Mouse (Mus musculus) lung, embryonic 14.5 days (tissue): ENCODE data around the gene Hsd17b1. TPM values are rescaled to one million over a fixed set of nuclear protein-coding genes. Genes with fewer than 3 reads are reported as not detected.

ENCODE experiments used
- ATAC-seq: fragments of 200-750 bp; cut with Nextera tagmentation; 2 replicates; pipeline ENCODE4 v1.8.0; 2017; ENCODE audit warnings: mild to moderate bottlenecking, moderate TSS enrichment, moderate library complexity; ENCODE audit not compliant: insufficient read depth
- DNase-seq: peaks from one replicate; pipeline ENCODE4 v3.0.0-alpha.2; 2015
- H3K27ac ChIP-seq: fragments of 300-500 bp; sonication (generic); 2 replicates; pipeline ENCODE4 v1.5.1; 2014; ENCODE audit warnings: low read depth, mild to moderate bottlenecking, moderate library complexity
- H3K27me3 ChIP-seq: fragments of 300-500 bp; sonication (generic); 2 replicates; pipeline ENCODE4 v1.6.1; 2014; ENCODE audit warnings: low read length, control low read depth; ENCODE audit not compliant: insufficient read depth
- H3K36me3 ChIP-seq: fragments of 300-500 bp; sonication (generic); 2 replicates; pipeline ENCODE4 v1.6.1; 2014; ENCODE audit warnings: control low read depth; ENCODE audit not compliant: insufficient read depth
- H3K4me1 ChIP-seq: fragments of 300-500 bp; sonication (generic); 2 replicates; pipeline ENCODE4 v1.6.1; 2014; ENCODE audit warnings: antibody characterized with exemption, control low read depth; ENCODE audit not compliant: insufficient read depth
- H3K4me2 ChIP-seq: fragments of 300-500 bp; sonication (generic); 2 replicates; pipeline ENCODE4 v1.6.1; 2014; ENCODE audit warnings: mild to moderate bottlenecking
- H3K4me3 ChIP-seq: fragments of 300-500 bp; sonication (generic); 2 replicates; pipeline ENCODE4 v1.5.1; 2014; ENCODE audit warnings: low read depth, low read length
- H3K9ac ChIP-seq: fragments of 300-500 bp; sonication (generic); 2 replicates; pipeline ENCODE4 v1.6.1; 2014
- H3K9me3 ChIP-seq: fragments of 300-500 bp; sonication (generic); 2 replicates; pipeline ENCODE4 v1.6.1; 2016; ENCODE audit warnings: low read depth, low read length, control low read depth
- CTCF ChIP-seq: IDR thresholded peaks from 2 replicates; pipeline ENCODE4 v1.5.1; 2016; ENCODE audit warnings: antibody characterized with exemption, low read depth
- WGBS: fragments of 180-500 bp; shearing (Covaris S2); extraction: QIAGEN DNeasy Blood & Tissue Kit; methylation state at CpG from one replicate; pipeline ENCODE4 v1.1.7; 2014; 5-methylcytosine and 5-hydroxymethylcytosine counted together
- polyA plus RNA-seq: library from polyadenylated mRNA; unstranded; fragments of >200 nt; fragmentation: Nextera tagmentation; extraction: Ambion mirVana; gene quantifications from 2 replicates; pipeline ENCODE4 v1.2.1, GENCODE M21; 2014

Hsd17b1 gene
- polyA plus RNA-seq, 1 experiment from 2014 or later, result not detected

DNA sequence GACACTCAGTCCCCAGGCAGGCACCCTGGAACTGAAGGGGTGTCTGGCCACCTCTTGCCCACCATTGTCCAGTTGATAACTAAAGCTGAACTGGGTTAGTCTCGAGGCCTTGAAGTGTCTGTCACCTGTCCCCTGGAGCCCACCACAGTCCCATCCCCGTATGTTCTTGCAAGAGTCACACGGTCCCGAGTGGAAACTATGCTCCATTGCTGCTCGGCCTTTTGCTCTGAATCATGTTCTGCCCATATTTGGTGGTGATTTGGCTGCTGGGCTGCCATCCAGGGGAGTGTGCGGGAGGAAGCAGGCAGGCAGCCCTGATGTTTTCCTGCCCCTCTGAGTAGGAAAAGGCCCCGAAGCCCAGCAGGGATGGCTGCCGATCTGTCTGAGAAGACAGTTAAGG is 18.1 kb upstream of the Hsd17b1 start:
- Histone ChIP-seq H3K9me3 (no peaks in the 10 kb centered on the region), H3K9ac (0 out of 2 replicates have a peak overlapping the region, but pooled peaks have one; percentile 18), H3K4me2 (no peak overlapping the region), H3K27ac (peak overlapping the region; percentile 91), H3K4me1 (peaks cover 57% of the 10 kb centered on the region), H3K4me3 (no peak overlapping the region), H3K27me3 (no peaks in the 10 kb centered on the region), H3K36me3 (peaks cover 38% of the 10 kb centered on the region)
- 31% methylated on average over 8 of the region's 8 CpGs for WGBS
- no peak for TF ChIP-seq CTCF
- no peak; the same call in 1 of the 2 replicates for ATAC-seq
- peak; percentile 84 for DNase-seq

DNA sequence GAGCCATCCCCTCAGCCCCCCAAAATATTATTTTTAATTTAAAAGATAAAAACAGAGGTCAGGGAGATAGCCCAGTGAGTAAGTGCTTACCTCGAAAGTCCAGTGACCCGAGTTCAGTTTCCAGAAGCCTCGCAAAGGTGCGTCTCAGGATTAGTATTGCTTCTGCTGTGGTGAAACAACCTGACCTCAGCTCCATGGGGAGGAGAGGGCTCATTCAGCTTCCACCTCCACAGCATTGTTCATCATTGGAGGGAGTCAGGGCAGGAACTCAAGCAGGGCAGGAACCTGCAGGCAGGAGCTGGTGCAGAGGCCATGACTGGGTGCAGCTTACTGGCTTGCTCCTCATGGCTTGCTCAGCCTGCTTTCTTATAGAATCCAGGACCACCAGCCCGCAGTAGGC is 17.2 kb upstream of the Hsd17b1 start:
- Histone ChIP-seq H3K9ac (no peak overlapping the region), H3K9me3 (no peaks in the 10 kb centered on the region), H3K4me1 (peaks cover 53% of the 10 kb centered on the region), H3K27ac (no peak overlapping the region), H3K27me3 (no peaks in the 10 kb centered on the region), H3K36me3 (peaks cover 29% of the 10 kb centered on the region), H3K4me3 (no peak overlapping the region), H3K4me2 (no peak overlapping the region)
- WGBS, result 83% methylated on average over 5 of the region's 5 CpGs
- no peak for TF ChIP-seq CTCF
- DNase-seq, result no peak
- ATAC-seq, result no peak

DNA sequence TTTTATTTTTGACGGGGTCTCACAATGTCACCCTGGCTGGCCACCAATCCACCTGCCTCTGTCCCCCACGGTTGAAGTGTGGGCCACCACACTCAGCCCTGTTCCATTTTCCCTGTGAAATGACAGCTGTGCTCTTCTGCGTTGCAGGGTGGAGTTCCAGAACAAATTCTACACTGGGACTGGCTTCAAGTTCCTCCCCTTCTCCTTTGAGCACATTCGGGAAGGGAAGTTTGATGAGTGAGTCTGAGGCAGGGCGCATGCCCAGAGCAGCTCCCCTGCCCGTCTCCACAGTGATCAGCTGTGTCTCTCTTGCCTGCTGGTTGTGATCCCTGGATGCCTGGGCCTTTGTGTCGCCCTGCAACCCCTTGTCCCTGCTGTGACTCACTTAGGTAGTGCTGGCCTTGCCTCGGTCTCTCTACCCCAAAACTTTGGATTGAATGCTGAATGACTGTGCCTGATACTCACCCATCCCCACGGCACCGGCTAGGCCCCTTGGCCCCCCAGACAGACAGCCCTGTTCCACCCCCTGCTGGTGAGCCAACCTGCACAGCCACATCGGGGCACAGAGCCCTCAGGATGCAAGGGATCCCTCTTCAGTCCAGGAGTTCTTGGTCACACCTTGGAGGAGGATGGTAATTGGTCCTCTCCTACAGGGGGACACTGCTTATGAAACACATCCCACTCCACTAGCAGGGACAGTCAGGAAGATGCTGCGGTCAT is 15.9 kb upstream of the Hsd17b1 start:
- Histone ChIP-seq H3K9ac (peak overlapping the region; percentile 14; the same call in 1 of the 2 replicates), H3K4me1 (peaks cover 44% of the 10 kb centered on the region), H3K4me2 (no peak overlapping the region), H3K36me3 (peaks cover 25% of the 10 kb centered on the region), H3K27ac (peak overlapping the region; percentile 96), H3K9me3 (no peaks in the 10 kb centered on the region), H3K27me3 (no peaks in the 10 kb centered on the region), H3K4me3 (no peak overlapping the region)
- 74% methylated on average over 12 of the region's 12 CpGs for WGBS
- peak; percentile 39; the same call in 1 of the 2 replicates for TF ChIP-seq CTCF
- ATAC-seq (no peak), DNase-seq (no peak)

DNA sequence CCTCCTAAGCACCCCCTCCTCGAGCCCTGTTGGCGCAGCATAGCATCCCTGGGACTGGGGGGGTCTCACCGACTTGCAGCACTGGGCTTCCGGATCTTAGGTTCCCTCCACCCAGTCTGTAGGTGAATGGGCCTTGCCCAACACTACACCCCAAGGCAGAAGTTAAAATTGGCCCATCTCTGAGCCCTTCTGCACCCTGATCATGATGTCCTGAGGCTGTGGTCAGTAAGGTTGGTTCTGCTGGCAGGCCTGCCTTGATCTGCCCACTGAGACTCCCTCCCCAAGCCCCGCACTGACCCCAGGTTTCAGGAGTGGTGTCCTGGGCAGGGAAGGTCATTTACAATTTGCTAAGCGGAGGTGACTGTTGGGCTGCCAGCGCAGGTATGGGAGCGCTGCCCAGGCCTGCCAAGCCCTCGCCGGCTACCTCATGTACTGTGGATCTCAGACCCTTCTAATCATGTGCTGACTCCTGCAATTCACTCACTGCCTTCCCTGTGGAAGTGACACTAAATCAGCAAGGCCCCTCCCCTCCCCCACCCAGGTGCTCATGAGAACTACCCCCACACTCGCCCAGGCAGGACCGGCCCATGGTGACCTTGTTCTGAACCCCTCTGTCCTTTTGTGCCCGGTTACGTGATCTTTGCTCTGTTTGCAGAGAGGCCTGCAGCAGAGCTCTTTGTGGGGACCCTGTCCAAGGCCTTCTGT is 15.1 kb upstream of the Hsd17b1 start:
- Histone ChIP-seq H3K9ac (peak overlapping the region; percentile 14; the same call in 1 of the 2 replicates), H3K4me1 (peaks cover 41% of the 10 kb centered on the region), H3K9me3 (no peaks in the 10 kb centered on the region), H3K4me3 (no peak overlapping the region), H3K36me3 (peaks cover 23% of the 10 kb centered on the region), H3K4me2 (peak overlapping the region; percentile 32), H3K27ac (peak overlapping the region; percentile 96), H3K27me3 (no peaks in the 10 kb centered on the region)
- WGBS, result 56% methylated on average over 14 of the region's 14 CpGs
- no peak for TF ChIP-seq CTCF
- ATAC-seq (peak; percentile 4; the same call in 1 of the 2 replicates), DNase-seq (no peak)

DNA sequence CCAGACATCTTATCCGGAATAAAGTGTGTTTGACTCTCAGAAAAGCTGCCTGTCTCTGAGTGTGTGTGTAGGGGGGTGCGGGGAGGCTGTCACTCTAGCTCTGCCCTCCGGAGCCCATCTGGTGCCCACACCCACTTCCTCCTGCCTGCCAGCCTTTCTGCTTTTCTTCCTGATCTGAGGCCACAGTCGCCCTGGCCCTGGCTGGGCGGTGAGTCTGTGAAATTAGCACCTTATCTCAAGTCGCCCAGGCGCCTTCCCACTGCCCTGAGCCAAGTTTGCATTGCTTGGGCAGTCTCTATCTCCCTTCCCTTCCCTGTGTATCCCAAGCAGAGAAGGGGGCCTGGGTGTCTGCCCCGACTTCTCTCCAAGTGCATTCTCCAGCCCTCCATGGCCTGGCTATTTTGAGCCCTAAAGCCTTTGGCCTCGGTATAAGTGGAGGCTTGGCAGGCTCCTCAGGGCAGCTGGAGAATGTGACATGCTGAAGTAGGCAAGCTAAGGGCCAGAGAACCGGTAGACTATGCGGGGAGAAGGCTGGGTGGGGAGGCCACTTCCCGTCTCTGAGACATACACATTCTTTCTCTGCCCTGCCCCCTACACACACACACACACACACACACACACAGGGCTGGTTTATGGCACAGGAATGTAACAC is 14.4 kb upstream of the Hsd17b1 start:
- peak overlapping the region; percentile 96 for H3K27ac ChIP-seq
- peaks cover 35% of the 10 kb centered on the region for H3K4me1 ChIP-seq
- ATAC-seq (peak; percentile 65), DNase-seq (peak; percentile 72)
- TF ChIP-seq CTCF, result no peak
- H3K4me3 ChIP-seq, result no peak overlapping the region
- H3K27me3 ChIP-seq, result 0 out of 2 replicates have a peak, but pooled peaks cover 2% of the 10 kb centered on the region
- H3K9me3 ChIP-seq, result no peaks in the 10 kb centered on the region
- peaks cover 23% of the 10 kb centered on the region for H3K36me3 ChIP-seq
- peak overlapping the region; percentile 32 for H3K4me2 ChIP-seq
- H3K9ac ChIP-seq, result peak overlapping the region; percentile 14
- 13% methylated on average over 12 of the region's 12 CpGs for WGBS

DNA sequence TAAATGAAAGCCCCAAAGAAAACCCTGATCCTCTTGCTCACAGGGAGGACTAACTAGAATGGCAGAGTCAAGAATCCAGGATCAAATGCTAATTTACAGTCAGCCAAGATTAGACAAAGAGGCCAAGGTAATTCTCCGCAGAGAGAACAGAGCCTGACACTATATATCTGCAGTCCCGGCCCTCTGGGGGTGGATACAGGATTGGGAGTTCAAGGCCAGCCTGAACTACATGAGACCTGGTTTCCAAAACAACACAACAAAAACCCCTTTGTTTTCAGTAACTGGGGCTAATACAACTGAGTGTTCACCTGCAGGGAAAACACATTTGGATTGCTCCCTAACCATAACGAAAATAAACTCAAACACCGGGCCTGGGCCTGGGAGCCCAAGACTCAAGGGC is 13.7 kb upstream of the Hsd17b1 start:
- Histone ChIP-seq H3K4me1 (peaks cover 31% of the 10 kb centered on the region), H3K9me3 (no peaks in the 10 kb centered on the region), H3K9ac (no peak overlapping the region), H3K4me3 (no peak overlapping the region), H3K27me3 (peaks cover 7% of the 10 kb centered on the region; the same call in 1 of the 2 replicates), H3K36me3 (peaks cover 23% of the 10 kb centered on the region), H3K4me2 (peak overlapping the region; percentile 32; the same call in 1 of the 2 replicates), H3K27ac (peak overlapping the region; percentile 96)
- TF ChIP-seq CTCF, result no peak
- DNase-seq (no peak), ATAC-seq (no peak)
- WGBS, result 67% methylated on average over 4 of the region's 4 CpGs
